Mouse (Mus musculus): ENCODE results near the gene Gm16506.
"Not testable (repeated sequence)": the region's sequence is repeated elsewhere in the genome, so short reads cannot be mapped to it uniquely, and the experiment has no call there.

Gm16506 gene

DNA sequence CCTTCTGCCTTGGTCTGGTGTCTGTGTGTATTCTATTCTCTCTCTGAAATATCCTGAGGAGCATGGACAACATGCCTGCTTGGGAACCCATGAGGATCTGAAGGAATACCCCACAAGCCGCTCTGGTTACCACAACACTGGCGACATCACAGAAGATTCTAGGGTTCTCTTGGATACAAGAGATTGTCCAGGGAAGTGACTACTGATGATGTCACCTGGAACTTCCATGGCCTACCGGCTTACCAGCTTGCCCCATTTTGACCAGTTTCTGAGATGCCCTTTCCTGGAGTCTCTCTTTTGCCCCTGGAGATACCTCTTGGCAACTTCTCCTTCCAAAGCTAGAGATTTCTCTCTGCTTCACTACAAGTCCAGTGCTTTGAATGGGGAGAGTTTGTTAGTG lies at the start of gene Gm16506:
TSS of gene Gm16506 (minus strand) at position 101 of the 400 bp plus-strand sequence.
- not testable (repeated sequence) for DNase-seq

DNA sequence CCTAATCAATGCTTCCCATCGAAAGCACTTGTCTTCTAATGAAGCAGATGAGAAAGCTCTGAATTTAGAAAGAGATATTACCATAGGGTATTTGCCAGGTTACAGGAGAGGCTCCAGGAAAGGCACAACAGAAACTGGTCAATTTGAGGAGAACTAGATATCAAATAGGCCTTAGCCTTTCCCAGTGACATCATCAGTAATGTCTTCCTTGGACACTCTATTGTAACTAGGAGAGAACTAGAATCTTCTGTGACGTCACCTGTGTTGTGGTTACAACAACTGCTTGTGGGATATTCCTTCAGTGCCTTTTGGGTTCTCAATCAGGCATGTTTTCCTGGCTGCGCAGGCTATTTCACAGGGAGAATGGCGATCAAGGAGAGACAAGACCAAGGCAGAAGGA lies 20.3 kb upstream of the Gm16506 start, which contains the start of gene Gm6526:
TSS of gene Gm6526 (plus strand) at position 301 of the 400 bp plus-strand sequence.
- not testable (repeated sequence) for DNase-seq

- DNase-seq, result not testable (repeated sequence)
Measured at GRCm38 (mm10) chr14:43697621-43698020, 29.7 kb downstream of the Gm16506 start, which contains the start of gene Gm7324. TSS of gene Gm7324 (plus strand) at chr14:43697828.

- DNase-seq, result not testable (repeated sequence)
Measured at GRCm38 (mm10) chr14:43677099-43677498, 50.2 kb downstream of the Gm16506 start, which contains the start of gene Gm8165. TSS of gene Gm8165 (minus strand) at chr14:43677199.

Data from thymus, postnatal 25 days (tissue).